Comparison of ENCODE assay signal across 9 mouse cellular contexts in the genomic region with DNA sequence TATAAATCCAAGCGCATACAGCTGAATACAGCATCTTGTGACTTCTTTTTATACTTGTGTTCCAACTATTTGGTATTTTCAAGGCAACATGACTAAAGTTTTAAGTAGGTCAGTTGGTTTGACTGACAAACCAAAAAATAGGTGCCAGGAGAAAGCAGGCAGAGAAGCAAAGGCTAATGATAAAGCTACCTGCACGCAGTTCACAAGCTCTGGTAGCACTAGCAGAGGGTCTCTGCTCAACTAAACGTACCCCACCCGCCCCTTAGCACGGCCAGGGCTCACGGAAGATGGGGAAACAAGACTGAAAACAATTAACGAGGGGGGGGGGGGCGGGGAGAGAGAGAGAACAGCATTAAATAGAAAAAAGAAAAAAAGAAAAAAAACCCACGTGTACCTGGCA. TPM values are rescaled to one million over a fixed set of nuclear protein-coding genes. Genes with fewer than 3 reads are reported as not detected.
DNase-seq lines count a peak whose midpoint lies in the region; ATAC-seq lines count a peak whose summit lies in the region.
"Had no signal": no experiment of that assay in that cellular context is flagged by ENCODE, and none has a peak within 500 bp of the region (broad histone marks: within the 10 kb centered on the region; RNA-seq: fewer than 3 reads in every experiment).

No protein-coding gene starts in this region.

- no peak overlapping the region for H3K27ac ChIP-seq in lung, embryonic 15.5 days
- no peak overlapping the region for H3K27ac ChIP-seq in limb, embryonic 13.5 days
- no peak overlapping the region for H3K27ac ChIP-seq in stomach, embryonic 15.5 days

- H3K4me3 ChIP-seq in lung, embryonic 15.5 days: peak overlapping the region; percentile 70
- peak overlapping the region; percentile 84 for H3K4me3 ChIP-seq in limb, embryonic 13.5 days
- peak overlapping the region; percentile 89 for H3K4me3 ChIP-seq in stomach, embryonic 15.5 days (replicated peaks)

- H3K36me3 ChIP-seq in lung, embryonic 15.5 days: no peaks in the 10 kb centered on the region
- H3K36me3 ChIP-seq in limb, embryonic 13.5 days: no peaks in the 10 kb centered on the region
- H3K36me3 ChIP-seq in stomach, embryonic 15.5 days: no peaks in the 10 kb centered on the region

- no peaks in the 10 kb centered on the region for H3K9me3 ChIP-seq in lung, embryonic 15.5 days
- no peaks in the 10 kb centered on the region for H3K9me3 ChIP-seq in limb, embryonic 13.5 days
- H3K9me3 ChIP-seq in stomach, embryonic 15.5 days: no peaks in the 10 kb centered on the region

- WGBS in lung, embryonic 15.5 days: 26% methylated on average over 8 of the region's 9 CpGs
- 19% methylated on average over 6 of the region's 9 CpGs for WGBS in limb, embryonic 13.5 days
- 21% methylated on average over 8 of the region's 9 CpGs for WGBS in stomach, embryonic 15.5 days

- peaks cover 11% of the 10 kb centered on the region; the same call in 1 of the 2 replicates for H3K27me3 ChIP-seq in lung, embryonic 15.5 days
- H3K27me3 ChIP-seq in limb, embryonic 13.5 days: peaks cover 3% of the 10 kb centered on the region; the same call in 1 of the 2 replicates
- no peaks in the 10 kb centered on the region for H3K27me3 ChIP-seq in stomach, embryonic 15.5 days (replicated peaks)

- ATAC-seq in lung, embryonic 15.5 days (ENCODE audit: borderline replicate concordance, extremely low read depth, low FRiP score, low TSS enrichment): no peak
- ATAC-seq in limb, embryonic 13.5 days (ENCODE audit: low FRiP score, low read depth): no peak
- ATAC-seq in stomach, embryonic 15.5 days (ENCODE audit: insufficient read depth, low FRiP score, low read depth): no peak

- H3K4me1 ChIP-seq in lung, embryonic 15.5 days: peaks cover 17% of the 10 kb centered on the region
- peaks cover 12% of the 10 kb centered on the region for H3K4me1 ChIP-seq in limb, embryonic 13.5 days
- H3K4me1 ChIP-seq in stomach, embryonic 15.5 days: no peaks in the 10 kb centered on the region

- peak overlapping the region; percentile 92 for H3K4me2 ChIP-seq in lung, embryonic 15.5 days
- peak overlapping the region; percentile 79 for H3K4me2 ChIP-seq in limb, embryonic 13.5 days (replicated peaks)
- peak overlapping the region; percentile 87 for H3K4me2 ChIP-seq in stomach, embryonic 15.5 days

- peak; percentile 33 for DNase-seq in adrenal gland, adult 2 months
- DNase-seq in adrenal gland, adult 18-20 months (ENCODE audit: low spot score in 2 of 2): no peak
- DNase-seq in lung, adult 18-20 months: no peak
- DNase-seq in frontal cortex, adult 2 months (ENCODE audit: extremely low spot score in 1 of 2, low spot score in 1 of 2): no peak
- no peak for DNase-seq in testis, postnatal 10 days (ENCODE audit: low spot score)
- DNase-seq: kidney, adult 9 months had no signal

- H3K9ac ChIP-seq in lung, embryonic 15.5 days: peak overlapping the region; percentile 73; the same call in 1 of the 2 replicates
- peak overlapping the region; percentile 85 for H3K9ac ChIP-seq in limb, embryonic 13.5 days
- peak overlapping the region; percentile 76; the same call in 1 of the 2 replicates for H3K9ac ChIP-seq in stomach, embryonic 15.5 days

RNA-seq across cellular contexts. Expression of a gene that starts 0.9 kb away (rescaled TPM):
- total RNA-seq in adrenal gland, adult 2 months (2021): 10 to 100 TPM; 15.2 to 17.7 TPM
- 3.7 and 4.0 TPM in 2 replicates for polyA plus RNA-seq in adrenal gland, adult 2 months (2012; rRNA removed)
- total RNA-seq in adrenal gland, adult 18-20 months (2021): 10 to 100 TPM; 13.6 to 20.2 TPM
- 10.2 and 10.8 TPM in 2 replicates for polyA plus RNA-seq in lung, embryonic 15.5 days (2015; fragmentation: Nextera tagmentation; extraction: Ambion mirVana)
- 11.0 and 12.3 TPM in 2 replicates for polyA plus RNA-seq in limb, embryonic 13.5 days (2015; fragmentation: Nextera tagmentation; extraction: Ambion mirVana)
- polyA plus RNA-seq in stomach, embryonic 15.5 days (2015; fragmentation: Nextera tagmentation; extraction: Ambion mirVana): 11.9 and 14.7 TPM in 2 replicates
- polyA plus RNA-seq in frontal cortex, adult 2 months (2012; rRNA removed): 28.9 and 29.4 TPM in 2 replicates
